Mouse (Mus musculus) thymus, postnatal 0 days (tissue): ENCODE results near the gene Ext2. TPM values are rescaled to one million over a fixed set of nuclear protein-coding genes. Genes with fewer than 3 reads are reported as not detected.

Experiments used
- DNase-seq: peaks from one replicate; pipeline ENCODE4 v3.0.0-alpha.2; 2015; ENCODE audit warnings: low spot score
- polyA plus RNA-seq: library from polyadenylated mRNA; unstranded; fragments of >200 nt; fragmentation: Nextera tagmentation; extraction: Ambion mirVana; gene quantifications from 2 replicates; pipeline ENCODE4 v1.2.1, GENCODE M21; 2015

Gene Ext2
- polyA plus RNA-seq, 1 experiment from 2014 or later = 49.5 TPM

- DNase-seq = no peak
These were observed 179.0 kb downstream of the Ext2 start for GRCm38 (mm10) chr2:93643403-93643780.

- DNase-seq = no peak
These were observed 187.8 kb downstream of the Ext2 start for GRCm38 (mm10) chr2:93634609-93635008.

- no peak for DNase-seq
These were observed 197.5 kb downstream of the Ext2 start for GRCm38 (mm10) chr2:93624665-93625408.

GRCm38 (mm10) chr2:93619208-93619849 lies 203.0 kb downstream of the Ext2 start:
- DNase-seq = no peak

GRCm38 (mm10) chr2:93618447-93619199 lies 203.7 kb downstream of the Ext2 start:
- no peak for DNase-seq

GRCm38 (mm10) chr2:93615845-93616689 lies 206.3 kb downstream of the Ext2 start:
- DNase-seq = no peak

GRCm38 (mm10) chr2:93613020-93613419 lies 209.3 kb downstream of the Ext2 start:
- DNase-seq = no peak

Other genes starting within 250 kb of the Ext2 start
- 0.06 and 0.07 TPM in 2 replicates for gene Alx4, start 180.2 kb downstream of the Ext2 start, polyA plus RNA-seq
- gene Accs, start 27.4 kb upstream of the Ext2 start, polyA plus RNA-seq = 5.7 and 7.7 TPM in 2 replicates
- 0.12 and 0.23 TPM in 2 replicates for gene Accsl, start 46.6 kb upstream of the Ext2 start, polyA plus RNA-seq
- gene Gm13889, start 134.6 kb upstream of the Ext2 start, polyA plus RNA-seq = 2.7 and 3.3 TPM in 2 replicates
- not detected in 2 replicates for gene Gm27027, start 173.8 kb upstream of the Ext2 start, polyA plus RNA-seq
- gene Alkbh3, start 188.2 kb upstream of the Ext2 start, polyA plus RNA-seq = 62.2 and 78.8 TPM in 2 replicates